Mouse (Mus musculus) heart, postnatal 14 days (tissue): ENCODE data around the gene Bri3. TPM values are rescaled to one million over a fixed set of nuclear protein-coding genes. Genes with fewer than 3 reads are reported as not detected.

Experiments
- DNase-seq, 2 experiments: peaks; one replicate each; pipeline ENCODE4 v3.0.0; 2021 to 2022
- intact Hi-C: fragments of 180-260 bp; cut with DNase I; formaldehyde crosslinking; loops from one replicate; pipeline ENCODE4 v1.15.1; 2025
- total RNA-seq, 2 experiments: library from RNA; stranded (reverse); gene quantifications; 2 replicates each; pipeline ENCODE4 v1.2.3; 2021

Bri3 gene
- total RNA-seq, 2 experiments from 2014 or later = 125 to 128 TPM

GRCm38 (mm10) chr5:144258131-144258611, 13.9 kb downstream of the Bri3 start:
- peak; percentile 73 to 81 for DNase-seq
- intact Hi-C loops = no loop called here

- DNase-seq = no peak
- intact Hi-C loops = no loop called here
Observed at GRCm38 (mm10) chr5:144258687-144259086, 14.4 kb downstream of the Bri3 start.

GRCm38 (mm10) chr5:144259228-144259627, 15.0 kb downstream of the Bri3 start:
- intact Hi-C loops = no loop called here
- no peak for DNase-seq

- DNase-seq = no peak
- intact Hi-C loops = no loop called here
Observed at GRCm38 (mm10) chr5:144260464-144260863, 16.2 kb downstream of the Bri3 start.

GRCm38 (mm10) chr5:144261309-144261708, 17.1 kb downstream of the Bri3 start:
- intact Hi-C loops = no loop called here
- DNase-seq = no peak

- intact Hi-C loops = no loop called here
Observed at GRCm38 (mm10) chr5:144261829-144262228, 17.6 kb downstream of the Bri3 start.

GRCm38 (mm10) chr5:144263082-144263481, 18.8 kb downstream of the Bri3 start:
- intact Hi-C loops = no loop called here
- DNase-seq = no peak

More at GRCm38 (mm10) chr5:144261829-144262228, 17.6 kb downstream of the Bri3 start:
- no peak for DNase-seq

- DNase-seq = no peak
- intact Hi-C loops = no loop called here
Observed at GRCm38 (mm10) chr5:144263496-144263895, 19.3 kb downstream of the Bri3 start.

GRCm38 (mm10) chr5:144267535-144268241, 23.5 kb downstream of the Bri3 start:
- intact Hi-C loops = loop anchor here (5.0 kb wide), 2 partner anchors 50 to 90 kb away; partner anchors contain the start of gene Baiap2l1
- DNase-seq = peak; percentile 63 to 75

GRCm38 (mm10) chr5:144269926-144270325, 25.7 kb downstream of the Bri3 start:
- intact Hi-C loops = loop anchor here (5.0 kb wide), 2 partner anchors 47 to 87 kb away; partner anchors contain the start of gene Baiap2l1
- no peak for DNase-seq

- intact Hi-C loops = no loop called here
- DNase-seq = no peak
Observed at GRCm38 (mm10) chr5:144270420-144270819, 26.2 kb downstream of the Bri3 start.

- DNase-seq = peak in 1 of 2 experiments; percentile 35
- intact Hi-C loops = no loop called here
Observed at GRCm38 (mm10) chr5:144271118-144271517, 26.9 kb downstream of the Bri3 start.

GRCm38 (mm10) chr5:144271772-144272171, 27.5 kb downstream of the Bri3 start:
- intact Hi-C loops = no loop called here
- DNase-seq = no peak

GRCm38 (mm10) chr5:144274904-144275303, 30.7 kb downstream of the Bri3 start:
- intact Hi-C loops = no loop called here
- no peak for DNase-seq

- no peak for DNase-seq
- intact Hi-C loops = no loop called here
Observed at GRCm38 (mm10) chr5:144276898-144277630, 32.8 kb downstream of the Bri3 start.

- DNase-seq = no peak
- intact Hi-C loops = no loop called here
Observed at GRCm38 (mm10) chr5:144278374-144278960, 34.2 kb downstream of the Bri3 start.

- no peak for DNase-seq
- intact Hi-C loops = no loop called here
Observed at GRCm38 (mm10) chr5:144279081-144279541, 34.9 kb downstream of the Bri3 start.

- intact Hi-C loops = no loop called here
- DNase-seq = no peak
Observed at GRCm38 (mm10) chr5:144279926-144280325, 35.7 kb downstream of the Bri3 start.

GRCm38 (mm10) chr5:144282470-144283260, 38.4 kb downstream of the Bri3 start:
- no peak for DNase-seq
- intact Hi-C loops = no loop called here

GRCm38 (mm10) chr5:144283551-144284031, 39.4 kb downstream of the Bri3 start:
- intact Hi-C loops = no loop called here
- DNase-seq = no peak
